Mouse (Mus musculus) C2C12 (cell line): ENCODE data around the gene Ccdc50.

ENCODE experiments used
- CEBPB ChIP-seq: IDR thresholded peaks from one replicate; pipeline ENCODE4 v1.6.1; 2011; ENCODE audit warnings: low read depth, mild to moderate bottlenecking, control low read depth, moderate library complexity
- CTCF ChIP-seq: IDR thresholded peaks from one replicate; pipeline ENCODE4 v1.5.1; 2011; ENCODE audit not compliant: control insufficient read depth, insufficient read depth, insufficient read length
- FOSL1 ChIP-seq: IDR thresholded peaks from one replicate; pipeline ENCODE4 v1.8.0; 2011; ENCODE audit warnings: mild to moderate bottlenecking, low read length; ENCODE audit not compliant: poor library complexity, insufficient read depth, severe bottlenecking
- MAX ChIP-seq: IDR thresholded peaks from one replicate; pipeline ENCODE4 v1.6.1; 2011; ENCODE audit warnings: mild to moderate bottlenecking, control low read depth
- MYOD1 ChIP-seq: IDR thresholded peaks from one replicate; pipeline ENCODE4 v1.6.1; 2011; ENCODE audit warnings: low read depth; ENCODE audit not compliant: control insufficient read depth, insufficient read length
- MYOG ChIP-seq: IDR thresholded peaks from one replicate; pipeline ENCODE4 v1.6.1; 2011; ENCODE audit not compliant: control insufficient read depth, insufficient read length; ENCODE audit errors: extremely low read depth
- USF1 ChIP-seq: IDR thresholded peaks from one replicate; pipeline ENCODE4 v1.6.1; 2011; ENCODE audit warnings: low read depth, mild to moderate bottlenecking, control low read depth, moderate library complexity

DNA sequence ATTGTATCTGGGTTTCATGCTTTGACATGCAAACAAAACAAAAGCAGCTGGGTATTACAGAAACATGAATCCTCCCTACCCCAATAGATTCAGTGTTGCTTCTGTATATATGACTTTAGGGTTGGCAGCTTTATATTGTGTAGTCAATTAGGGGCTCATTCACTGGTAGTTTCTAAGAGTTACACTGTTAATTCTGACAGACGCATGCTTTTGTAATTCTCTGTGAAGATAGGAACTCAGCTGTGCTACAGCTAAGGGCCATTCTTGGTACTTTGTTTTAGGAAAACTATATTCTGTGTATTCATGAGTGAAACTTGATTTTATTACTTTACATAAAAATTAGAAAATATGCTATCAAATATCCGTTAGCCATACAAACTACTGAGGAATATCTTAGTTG is 65.2 kb downstream of the Ccdc50 start:
- TF ChIP-seq MYOD1: no peak
- no peak for TF ChIP-seq CTCF
- no peak for TF ChIP-seq MYOG
- TF ChIP-seq USF1: no peak
- TF ChIP-seq CEBPB: no peak
- TF ChIP-seq MAX: no peak
- no peak for TF ChIP-seq FOSL1
